Mouse (Mus musculus): Measurements from ENCODE around the gene Sox6.

Sox6 gene

GRCm38 (mm10) chr7:115486431-115486830 lies 552.2 kb downstream of the Sox6 start:
- DNase-seq (ENCODE audit: low read depth), result no peak

GRCm38 (mm10) chr7:115485664-115486409 lies 552.8 kb downstream of the Sox6 start:
- DNase-seq (ENCODE audit: low read depth), result no peak

GRCm38 (mm10) chr7:115477763-115478162 lies 560.8 kb downstream of the Sox6 start:
- no peak for DNase-seq (ENCODE audit: low read depth)

GRCm38 (mm10) chr7:115476881-115477665 lies 561.5 kb downstream of the Sox6 start:
- DNase-seq (ENCODE audit: low read depth), result no peak

- no peak for DNase-seq (ENCODE audit: low read depth)
Measured at GRCm38 (mm10) chr7:115475176-115475575, 563.4 kb downstream of the Sox6 start.

- DNase-seq (ENCODE audit: low read depth), result no peak
Measured at GRCm38 (mm10) chr7:115474115-115474514, 564.5 kb downstream of the Sox6 start.

- DNase-seq (ENCODE audit: low read depth), result no peak
Measured at GRCm38 (mm10) chr7:115472850-115473249, 565.7 kb downstream of the Sox6 start.

- DNase-seq (ENCODE audit: low read depth), result no peak
Measured at GRCm38 (mm10) chr7:115471521-115471920, 567.1 kb downstream of the Sox6 start.

GRCm38 (mm10) chr7:115466811-115467210 lies 571.8 kb downstream of the Sox6 start:
- no peak for DNase-seq (ENCODE audit: low read depth)

GRCm38 (mm10) chr7:115463367-115463766 lies 575.2 kb downstream of the Sox6 start:
- DNase-seq (ENCODE audit: low read depth), result no peak

GRCm38 (mm10) chr7:115462276-115462675 lies 576.3 kb downstream of the Sox6 start:
- no peak for DNase-seq (ENCODE audit: low read depth)

- no peak for DNase-seq (ENCODE audit: low read depth)
Measured at GRCm38 (mm10) chr7:115454988-115455387, 583.6 kb downstream of the Sox6 start.

- DNase-seq (ENCODE audit: low read depth), result no peak
Measured at GRCm38 (mm10) chr7:115453713-115454073, 584.9 kb downstream of the Sox6 start.

GRCm38 (mm10) chr7:115453042-115453712 lies 585.4 kb downstream of the Sox6 start:
- peak; percentile 2 for DNase-seq (ENCODE audit: low read depth)

GRCm38 (mm10) chr7:115450431-115451195 lies 588.0 kb downstream of the Sox6 start:
- DNase-seq (ENCODE audit: low read depth), result no peak

- no peak for DNase-seq (ENCODE audit: low read depth)
Measured at GRCm38 (mm10) chr7:115448403-115449025, 590.1 kb downstream of the Sox6 start.

- DNase-seq (ENCODE audit: low read depth), result no peak
Measured at GRCm38 (mm10) chr7:115447091-115447490, 591.5 kb downstream of the Sox6 start.

GRCm38 (mm10) chr7:115446481-115447016 lies 592.0 kb downstream of the Sox6 start:
- DNase-seq (ENCODE audit: low read depth), result no peak

GRCm38 (mm10) chr7:115426161-115426982 lies 612.2 kb downstream of the Sox6 start:
- no peak for DNase-seq (ENCODE audit: low read depth)

GRCm38 (mm10) chr7:115422828-115423227 lies 615.8 kb downstream of the Sox6 start:
- no peak for DNase-seq (ENCODE audit: low read depth)
